Mouse (Mus musculus) stomach, postnatal 0 days (tissue): ENCODE results near the gene Dip2b.

Experiments used
- CTCF ChIP-seq: IDR thresholded peaks from 2 replicates; pipeline ENCODE4 v1.5.1; 2016; ENCODE audit warnings: antibody characterized with exemption, low read depth, mild to moderate bottlenecking, moderate library complexity
- EP300 ChIP-seq: optimal IDR thresholded peaks from 2 replicates; pipeline ENCODE3; 2016; ENCODE audit warnings: antibody characterized with exemption

DNA sequence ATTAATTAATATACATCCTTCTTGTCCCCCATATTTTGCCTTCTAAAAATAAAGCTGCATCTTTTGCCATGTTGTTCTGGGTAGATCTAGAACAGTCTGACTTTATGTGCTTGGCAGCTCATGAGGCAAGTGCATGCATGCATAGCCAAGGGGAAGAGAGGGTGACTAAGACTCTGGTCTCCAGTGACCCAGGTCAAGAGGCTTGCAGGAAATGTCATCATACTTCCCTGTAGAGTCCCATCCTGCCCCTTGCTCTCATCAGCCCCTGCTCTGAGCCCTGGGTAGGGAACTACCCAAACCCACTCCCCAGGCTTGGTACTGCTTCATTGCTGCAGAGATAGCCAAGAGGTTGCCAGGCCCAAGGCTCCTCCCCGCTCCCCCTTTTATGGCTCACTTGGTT lies 166.1 kb downstream of the Dip2b start:
- no peak for TF ChIP-seq CTCF
- TF ChIP-seq EP300: no peak
